Mouse (Mus musculus): ENCODE data around the gene Rasl11a.
A peak's percentile ranks its signal among the peaks of the same experiment; 100 is the strongest.

GRCm38 (mm10) chr5:146896973-146897372 lies 52.1 kb downstream of the Rasl11a start:
- peak; percentile 64 for TF ChIP-seq EP300 (IDR thresholded peaks at IDR 0.05)
- TF ChIP-seq CTCF (IDR thresholded peaks at IDR 0.05): no peak

All from lung, postnatal 0 days (tissue).